Mouse (Mus musculus): Measurements from ENCODE around the gene Hyal3.
A peak's percentile ranks its signal among the peaks of the same experiment; 100 is the strongest.

Hyal3 gene

GRCm38 (mm10) chr9:107634406-107635278 lies 54.0 kb downstream of the Hyal3 start:
- DNase-seq (ENCODE audit: low read depth, low spot score): no peak

- DNase-seq (ENCODE audit: low read depth, low spot score): peak; percentile 97
Observed at GRCm38 (mm10) chr9:107635279-107636028, 54.8 kb downstream of the Hyal3 start, which contains the start of gene Gnai2. Gnai2 (minus strand) TSS chr9:107635367.

Data from skeletal muscle tissue, adult 2 months (tissue).